Mouse (Mus musculus): ENCODE data around the gene Clasrp. TPM values are rescaled to one million over a fixed set of nuclear protein-coding genes. Genes with fewer than 3 reads are reported as not detected.

The Clasrp gene
- 35.2 and 41.3 TPM in 2 replicates for polyA plus RNA-seq (2015; fragmentation: Nextera tagmentation; extraction: Ambion mirVana)

GRCm38 (mm10) chr7:19603849-19604605 is at the start of gene Clasrp:
Clasrp (minus strand) TSS chr7:19604486.
- peak; percentile 96 for DNase-seq (ENCODE audit: low spot score)

- no peak for DNase-seq (ENCODE audit: low spot score)
Measured at GRCm38 (mm10) chr7:19652614-19653013, 48.3 kb upstream of the Clasrp start.

GRCm38 (mm10) chr7:19651063-19651786 is 46.9 kb upstream of the Clasrp start:
- no peak for DNase-seq (ENCODE audit: low spot score)

GRCm38 (mm10) chr7:19641223-19641622 is 36.9 kb upstream of the Clasrp start:
- DNase-seq (ENCODE audit: low spot score), result no peak

- no peak for DNase-seq (ENCODE audit: low spot score)
Measured at GRCm38 (mm10) chr7:19635074-19635827, 31.0 kb upstream of the Clasrp start.

GRCm38 (mm10) chr7:19634591-19634990 is 30.3 kb upstream of the Clasrp start:
- DNase-seq (ENCODE audit: low spot score), result no peak

- DNase-seq (ENCODE audit: low spot score), result no peak
Measured at GRCm38 (mm10) chr7:19633855-19634254, 29.6 kb upstream of the Clasrp start.

- DNase-seq (ENCODE audit: low spot score), result no peak
Measured at GRCm38 (mm10) chr7:19633197-19633596, 28.9 kb upstream of the Clasrp start.

- DNase-seq (ENCODE audit: low spot score), result no peak
Measured at GRCm38 (mm10) chr7:19632720-19633119, 28.4 kb upstream of the Clasrp start.

- DNase-seq (ENCODE audit: low spot score), result no peak
Measured at GRCm38 (mm10) chr7:19632275-19632674, 28.0 kb upstream of the Clasrp start.

- peak; percentile 77 for DNase-seq (ENCODE audit: low spot score)
Measured at GRCm38 (mm10) chr7:19629361-19629734, 25.1 kb upstream of the Clasrp start, which contains the start of gene Relb. Relb (minus strand) TSS chr7:19629438.

GRCm38 (mm10) chr7:19628536-19629360 is 24.5 kb upstream of the Clasrp start:
- peak; percentile 98 for DNase-seq (ENCODE audit: low spot score)

GRCm38 (mm10) chr7:19628192-19628535 is 23.9 kb upstream of the Clasrp start:
- DNase-seq (ENCODE audit: low spot score), result no peak

GRCm38 (mm10) chr7:19627721-19628120 is 23.4 kb upstream of the Clasrp start:
- DNase-seq (ENCODE audit: low spot score), result peak; percentile 11

GRCm38 (mm10) chr7:19623433-19623832 is 19.1 kb upstream of the Clasrp start:
- no peak for DNase-seq (ENCODE audit: low spot score)

- DNase-seq (ENCODE audit: low spot score), result no peak
Measured at GRCm38 (mm10) chr7:19622241-19622640, 18.0 kb upstream of the Clasrp start.

- no peak for DNase-seq (ENCODE audit: low spot score)
Measured at GRCm38 (mm10) chr7:19620811-19621210, 16.5 kb upstream of the Clasrp start.

GRCm38 (mm10) chr7:19619004-19619801 is 14.9 kb upstream of the Clasrp start:
- DNase-seq (ENCODE audit: low spot score), result peak; percentile 77

- no peak for DNase-seq (ENCODE audit: low spot score)
Measured at GRCm38 (mm10) chr7:19615036-19615577, 10.8 kb upstream of the Clasrp start.

- no peak for DNase-seq (ENCODE audit: low spot score)
Measured at GRCm38 (mm10) chr7:19610969-19611368, 6.7 kb upstream of the Clasrp start.

Data from thymus, postnatal 0 days (tissue).